Mouse (Mus musculus) forebrain, embryonic 14.5 days (tissue): Measurements from ENCODE around the gene Spo11. TPM values are rescaled to one million over a fixed set of nuclear protein-coding genes. Genes with fewer than 3 reads are reported as not detected.

Experiments used
- ATAC-seq: fragments of 200-750 bp; cut with Nextera tagmentation; 2 replicates; pipeline ENCODE4 v1.8.0; 2017; ENCODE audit warnings: mild to moderate bottlenecking, moderate library complexity
- DNase-seq: peaks from one replicate; pipeline ENCODE4 v3.0.0-alpha.2; 2015; ENCODE audit warnings: low spot score
- H3K27ac ChIP-seq: fragments of 300-500 bp; sonication (generic); 2 replicates; pipeline ENCODE4 v1.5.1; 2014; ENCODE audit warnings: low read depth, mild to moderate bottlenecking, control low read depth, low read length, moderate library complexity
- H3K27me3 ChIP-seq: fragments of 300-500 bp; sonication (generic); replicated peaks from 2 replicates; pipeline ENCODE4 v1.6.1; 2014; ENCODE audit warnings: low read length, control low read depth, mixed read lengths; ENCODE audit not compliant: control insufficient read depth, insufficient read depth
- H3K36me3 ChIP-seq: fragments of 300-500 bp; sonication (generic); 2 replicates; pipeline ENCODE4 v1.6.1; 2014; ENCODE audit warnings: low read length, control low read depth; ENCODE audit not compliant: control insufficient read depth, insufficient read depth
- H3K4me1 ChIP-seq: fragments of 300-500 bp; sonication (generic); 2 replicates; pipeline ENCODE4 v1.6.1; 2014; ENCODE audit warnings: antibody characterized with exemption, low read length, control low read depth; ENCODE audit not compliant: control insufficient read depth, insufficient read depth
- H3K4me2 ChIP-seq: fragments of 300-500 bp; sonication (generic); 2 replicates; pipeline ENCODE4 v1.6.1; 2014; ENCODE audit warnings: mild to moderate bottlenecking, control low read depth, low read length
- H3K4me3 ChIP-seq: fragments of 300-500 bp; sonication (generic); 2 replicates; pipeline ENCODE4 v1.5.1; 2014; ENCODE audit warnings: low read depth, low read length, control low read depth
- H3K9ac ChIP-seq: fragments of 300-500 bp; sonication (generic); 2 replicates; pipeline ENCODE4 v1.6.1; 2014; ENCODE audit warnings: mild to moderate bottlenecking, low read length, control low read depth, moderate library complexity
- H3K9me3 ChIP-seq: fragments of 300-500 bp; sonication (generic); replicated peaks from 2 replicates; pipeline ENCODE4 v1.6.1; 2016; ENCODE audit warnings: low read length, control low read depth, mixed read lengths; ENCODE audit not compliant: control insufficient read depth
- WGBS: fragments of 180-500 bp; shearing (Covaris S2); extraction: QIAGEN DNeasy Blood & Tissue Kit; methylation state at CpG from one replicate; pipeline ENCODE4 v1.1.7; 2014; 5-methylcytosine and 5-hydroxymethylcytosine counted together
- polyA plus RNA-seq: library from polyadenylated mRNA; unstranded; fragments of >200 nt; fragmentation: Nextera tagmentation; extraction: Ambion mirVana; gene quantifications from 2 replicates; pipeline ENCODE4 v1.2.1, GENCODE M21; 2014

Gene Spo11
- polyA plus RNA-seq, result 0.95 and 1.5 TPM in 2 replicates

DNA sequence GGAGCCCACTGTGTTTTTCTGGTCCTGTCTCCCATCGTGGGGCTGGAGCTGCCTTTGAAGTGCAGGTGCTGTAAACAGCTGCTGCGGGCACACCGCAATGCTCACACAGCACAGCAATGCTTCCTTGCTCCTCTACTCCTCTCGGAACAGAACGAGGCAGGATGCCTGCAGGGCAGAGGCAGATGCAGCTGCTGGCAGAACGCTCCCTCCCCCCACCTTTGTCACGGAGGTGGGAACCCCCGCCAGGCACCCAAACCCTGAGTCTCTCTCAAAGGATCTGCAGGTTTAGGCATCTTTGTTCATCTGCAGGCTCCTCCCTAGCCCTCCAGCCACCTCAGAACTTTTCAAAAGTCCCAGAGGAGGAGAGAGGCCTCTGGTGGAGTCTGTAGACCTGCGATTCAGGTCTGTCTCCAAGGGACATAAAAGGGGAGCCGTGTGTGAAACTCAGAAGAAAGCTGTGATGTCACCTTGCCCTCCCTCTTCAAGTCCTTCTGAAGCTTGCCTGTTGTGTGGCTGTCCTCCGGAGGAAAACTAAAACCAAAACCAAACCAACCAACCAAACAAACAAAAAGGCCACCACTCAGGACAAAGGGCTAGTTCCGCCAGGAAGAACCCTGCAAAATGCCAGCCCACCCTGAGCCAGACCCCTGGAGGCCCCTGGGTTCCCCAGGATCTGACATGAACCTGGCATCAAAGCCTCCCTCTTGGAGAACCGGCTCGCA, at the start of gene Spo11:
TSS of gene Spo11 (plus strand) at position 292 of the 722 bp plus-strand sequence.
- no peak within 1 kb of the TSS for H3K4me3 ChIP-seq
- H3K9me3 ChIP-seq, result no peaks in the 10 kb centered on the region
- H3K9ac ChIP-seq, result peak within 1 kb of the TSS; percentile 37; the same call in 1 of the 2 replicates
- peak; percentile 44; the same call in 1 of the 2 replicates for ATAC-seq
- 9% methylated on average over 14 of the region's 14 CpGs for WGBS
- peak; percentile 46 for DNase-seq
- no peak within 1 kb of the TSS for H3K27ac ChIP-seq
- no peaks in the 10 kb centered on the region for H3K27me3 ChIP-seq
- peaks cover 8% of the 10 kb centered on the region for H3K4me1 ChIP-seq
- peak within 1 kb of the TSS; percentile 32 for H3K4me2 ChIP-seq
- H3K36me3 ChIP-seq, result no peaks in the 10 kb centered on the region

DNA sequence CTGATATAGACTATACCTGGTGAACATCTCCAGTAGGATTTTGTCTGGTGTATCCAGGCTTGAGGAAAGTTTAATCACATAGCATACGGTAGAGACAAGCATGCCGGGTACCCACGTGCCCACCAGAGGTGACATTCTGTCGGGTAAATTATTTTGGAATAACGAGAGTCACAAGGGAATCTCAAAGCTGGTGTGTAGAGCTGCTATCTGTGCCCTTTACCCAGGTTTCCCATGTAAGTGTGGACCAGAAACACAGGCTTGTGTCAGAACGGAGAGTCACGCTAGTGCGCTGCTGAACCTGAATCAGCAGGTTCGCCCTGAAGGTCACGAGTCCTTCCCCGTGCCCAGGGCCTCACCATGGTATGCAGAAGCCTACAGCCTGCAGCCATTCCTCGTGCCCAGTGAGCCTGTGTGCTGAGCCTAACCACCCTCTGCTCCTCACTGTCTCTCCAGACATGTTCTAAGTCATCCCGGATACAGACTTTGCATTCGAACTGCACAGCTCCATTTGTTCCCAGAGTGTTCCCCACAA, 47.5 kb upstream of the Spo11 start:
- DNase-seq (no peak), ATAC-seq (no peak)
- Histone ChIP-seq H3K36me3 (no peaks in the 10 kb centered on the region), H3K27me3 (peaks cover 2% of the 10 kb centered on the region; the same call in 1 of the 2 replicates), H3K9ac (no peak overlapping the region), H3K9me3 (no peaks in the 10 kb centered on the region), H3K4me3 (no peak overlapping the region), H3K4me2 (no peak overlapping the region), H3K27ac (no peak overlapping the region), H3K4me1 (peaks cover 14% of the 10 kb centered on the region)
- 77% methylated on average over 14 of the region's 14 CpGs for WGBS

- Histone ChIP-seq H3K9me3 (no peaks in the 10 kb centered on the region), H3K4me3 (no peak overlapping the region), H3K4me1 (peaks cover 19% of the 10 kb centered on the region), H3K9ac (no peak overlapping the region), H3K4me2 (no peak overlapping the region), H3K36me3 (no peaks in the 10 kb centered on the region), H3K27ac (no peak overlapping the region), H3K27me3 (peaks cover 10% of the 10 kb centered on the region)
- ATAC-seq (no peak), DNase-seq (no peak)
- 85% methylated on average over 17 of the region's 17 CpGs for WGBS
Observed at GRCm38 (mm10) chr2:172931137-172931898, 46.2 kb upstream of the Spo11 start.

GRCm38 (mm10) chr2:172933631-172934419, 43.7 kb upstream of the Spo11 start:
- Histone ChIP-seq H3K27me3 (peaks cover 34% of the 10 kb centered on the region), H3K27ac (peak overlapping the region; percentile 44; the same call in 1 of the 2 replicates), H3K4me1 (peaks cover 21% of the 10 kb centered on the region), H3K4me2 (peak overlapping the region; percentile 50), H3K4me3 (peak overlapping the region; percentile 1; the same call in 1 of the 2 replicates), H3K9me3 (no peaks in the 10 kb centered on the region), H3K36me3 (no peaks in the 10 kb centered on the region), H3K9ac (peak overlapping the region; percentile 4; the same call in 1 of the 2 replicates)
- ATAC-seq (peak; percentile 67), DNase-seq (peak; percentile 77)
- under 1% methylated on average over 34 of the region's 34 CpGs for WGBS

DNA sequence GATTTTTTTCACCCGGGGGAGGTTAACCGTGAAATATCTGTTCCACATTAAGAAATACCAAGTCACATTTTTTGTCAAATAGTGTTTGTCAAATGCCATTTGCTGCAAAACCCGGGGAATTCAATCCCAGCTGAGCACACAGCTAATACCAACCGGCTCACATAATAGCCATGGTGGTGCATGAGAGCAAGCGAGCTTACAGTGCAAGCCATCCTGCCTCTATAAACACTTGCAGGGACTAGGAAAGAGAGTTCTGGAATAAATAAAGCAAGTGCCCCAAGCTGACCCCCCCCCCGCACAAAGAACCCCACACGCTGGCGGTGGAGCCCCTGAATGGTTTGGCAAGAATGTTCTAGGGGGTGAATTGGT, 43.1 kb upstream of the Spo11 start:
- Histone ChIP-seq H3K27ac (peak overlapping the region; percentile 44), H3K4me1 (peaks cover 25% of the 10 kb centered on the region), H3K4me3 (peak overlapping the region; percentile 1; the same call in 1 of the 2 replicates), H3K9ac (peak overlapping the region; percentile 4; the same call in 1 of the 2 replicates), H3K4me2 (peak overlapping the region; percentile 50), H3K9me3 (no peaks in the 10 kb centered on the region), H3K27me3 (peaks cover 39% of the 10 kb centered on the region), H3K36me3 (no peaks in the 10 kb centered on the region)
- DNase-seq, result no peak
- ATAC-seq, result peak; percentile 32; the same call in 1 of the 2 replicates
- WGBS, result 3% methylated on average over 8 of the region's 8 CpGs

DNA sequence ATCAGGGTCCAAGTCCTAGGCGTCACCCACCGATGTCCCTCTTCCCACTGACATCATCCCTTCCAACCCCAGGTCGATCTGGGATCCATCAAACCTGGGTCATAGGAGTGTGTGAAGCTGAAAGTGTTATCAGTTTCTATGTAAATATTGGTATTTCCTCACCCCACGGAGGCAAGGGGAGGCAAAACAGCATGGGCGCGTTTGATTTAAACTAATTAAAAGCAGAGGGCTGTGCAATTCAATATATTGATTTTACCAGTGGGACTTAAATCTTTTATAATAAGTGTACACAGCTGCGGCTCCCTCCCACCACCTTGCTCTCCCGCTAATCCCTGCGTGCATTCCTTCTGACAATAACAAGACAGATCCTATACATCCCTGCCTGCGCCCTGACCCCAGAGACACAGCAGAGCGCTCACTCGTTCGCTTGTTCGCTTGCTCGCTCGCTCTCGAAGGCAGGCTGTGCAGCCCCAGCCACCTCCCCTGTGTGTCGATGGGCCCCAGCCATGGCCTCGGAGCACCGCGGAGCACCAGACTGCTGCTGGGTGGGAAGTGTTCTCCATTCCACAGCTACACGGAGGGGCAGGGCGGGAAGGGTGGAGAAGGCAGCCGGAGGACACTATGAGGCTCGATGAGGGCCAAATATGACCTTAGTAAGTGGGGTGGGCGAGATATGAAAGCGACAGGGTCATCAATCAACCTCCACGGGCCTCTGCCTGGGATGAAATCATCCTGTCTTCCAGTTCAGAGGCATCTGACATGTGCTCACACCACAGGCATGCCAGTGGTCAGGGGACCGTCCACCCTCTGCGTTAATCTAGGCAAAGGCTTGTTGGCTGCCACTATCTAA, 42.4 kb upstream of the Spo11 start:
- WGBS, result 11% methylated on average over 30 of the region's 30 CpGs
- peak overlapping the region; percentile 44; the same call in 1 of the 2 replicates for H3K27ac ChIP-seq
- H3K27me3 ChIP-seq, result peaks cover 47% of the 10 kb centered on the region
- no peaks in the 10 kb centered on the region for H3K9me3 ChIP-seq
- DNase-seq (peak; percentile 38), ATAC-seq (no peak)
- peaks cover 32% of the 10 kb centered on the region for H3K4me1 ChIP-seq
- H3K36me3 ChIP-seq, result no peaks in the 10 kb centered on the region
- H3K9ac ChIP-seq, result peak overlapping the region; percentile 10; the same call in 1 of the 2 replicates
- peak overlapping the region; percentile 50 for H3K4me2 ChIP-seq
- no peak overlapping the region; the same call in 1 of the 2 replicates for H3K4me3 ChIP-seq

GRCm38 (mm10) chr2:172935776-172936562, 41.5 kb upstream of the Spo11 start:
- H3K9me3 ChIP-seq, result no peaks in the 10 kb centered on the region
- 0 out of 2 replicates have a peak overlapping the region, but pooled peaks have one; percentile 1 for H3K9ac ChIP-seq
- H3K27me3 ChIP-seq, result peaks cover 55% of the 10 kb centered on the region
- no peaks in the 10 kb centered on the region for H3K36me3 ChIP-seq
- peaks cover 37% of the 10 kb centered on the region for H3K4me1 ChIP-seq
- DNase-seq (no peak), ATAC-seq (no peak)
- no peak overlapping the region for H3K4me3 ChIP-seq
- H3K27ac ChIP-seq, result no peak overlapping the region
- H3K4me2 ChIP-seq, result no peak overlapping the region
- WGBS, result 26% methylated on average over 12 of the region's 12 CpGs
